Mouse (Mus musculus) frontal cortex, postnatal 10 days (tissue): ENCODE data around the gene Nadk2.
A peak's percentile ranks its signal among the peaks of the same experiment; 100 is the strongest.

ENCODE experiments used
- DNase-seq, 2 experiments: peaks; one replicate each; pipeline ENCODE4 v3.0.0; 2022; ENCODE audit warnings: low spot score in 2 of 2, mixed read lengths in 1 of 2

Gene Nadk2

DNA sequence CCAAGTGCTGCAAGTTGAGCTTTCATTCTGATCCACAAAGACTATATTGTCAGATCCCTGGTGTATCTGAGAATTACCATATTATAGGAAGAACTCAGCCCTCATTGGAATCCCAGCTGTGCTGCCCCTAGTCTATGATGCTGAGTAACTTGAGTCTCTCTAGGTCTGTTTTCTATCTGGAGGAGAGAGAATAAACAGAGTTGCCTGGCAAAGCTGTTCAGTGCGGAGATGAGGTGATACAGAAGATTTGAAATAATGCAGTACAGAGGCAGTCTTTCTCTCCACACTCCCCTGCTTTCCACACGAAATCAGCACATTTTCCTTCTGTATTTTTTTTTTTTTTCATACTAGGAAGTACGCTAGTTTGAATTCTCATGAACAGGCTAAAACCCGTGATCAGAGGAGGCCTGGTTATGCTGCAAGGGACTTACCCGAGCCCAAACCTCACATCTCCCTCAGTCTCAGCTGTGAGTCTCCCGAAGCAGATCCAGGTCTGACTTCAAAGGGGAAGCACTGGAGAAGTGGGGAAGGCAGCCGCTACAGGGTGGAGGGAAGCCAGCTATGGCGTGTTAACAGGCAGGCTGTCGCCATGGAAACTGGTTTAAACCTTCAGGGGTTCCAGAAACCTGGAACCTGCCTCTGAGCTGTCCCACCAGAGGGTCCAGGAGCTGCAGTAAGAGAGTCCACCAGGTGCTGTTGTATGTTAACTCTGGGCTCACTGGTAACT, 59.9 kb downstream of the Nadk2 start:
- DNase-seq = no peak

GRCm38 (mm10) chr15:9131499-9131888, 60.4 kb downstream of the Nadk2 start:
- no peak for DNase-seq

GRCm38 (mm10) chr15:9132693-9133443, 61.8 kb downstream of the Nadk2 start:
- no peak for DNase-seq

DNA sequence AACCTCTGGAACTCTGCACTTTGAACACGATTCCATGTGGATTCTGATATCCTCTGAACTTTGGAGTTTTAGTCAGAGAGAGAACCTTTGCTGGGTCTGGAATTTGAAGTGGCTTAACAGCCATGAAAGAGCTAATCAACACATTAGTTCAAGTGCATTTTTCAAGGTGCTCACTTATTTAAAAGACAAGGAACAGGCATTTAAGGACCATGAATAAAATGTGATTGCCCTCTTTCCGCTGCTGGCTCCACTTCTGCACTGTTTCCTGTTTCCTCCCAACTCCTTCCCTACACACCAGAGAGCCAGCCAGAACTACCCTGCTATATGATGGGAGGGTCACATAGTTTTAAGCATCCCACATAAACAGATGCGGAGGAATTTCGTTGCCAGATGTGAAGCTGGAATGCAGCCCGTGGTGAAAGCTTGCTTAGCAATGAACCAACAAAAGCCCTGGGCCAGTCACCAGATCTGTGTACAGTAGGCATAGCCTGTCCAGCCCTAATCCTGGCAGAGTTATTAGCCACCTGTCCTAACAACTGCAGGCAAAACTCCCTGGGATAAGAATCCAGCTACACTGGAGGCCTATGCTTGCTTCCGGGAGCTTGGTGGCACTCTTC, 63.9 kb downstream of the Nadk2 start:
- DNase-seq = no peak

DNA sequence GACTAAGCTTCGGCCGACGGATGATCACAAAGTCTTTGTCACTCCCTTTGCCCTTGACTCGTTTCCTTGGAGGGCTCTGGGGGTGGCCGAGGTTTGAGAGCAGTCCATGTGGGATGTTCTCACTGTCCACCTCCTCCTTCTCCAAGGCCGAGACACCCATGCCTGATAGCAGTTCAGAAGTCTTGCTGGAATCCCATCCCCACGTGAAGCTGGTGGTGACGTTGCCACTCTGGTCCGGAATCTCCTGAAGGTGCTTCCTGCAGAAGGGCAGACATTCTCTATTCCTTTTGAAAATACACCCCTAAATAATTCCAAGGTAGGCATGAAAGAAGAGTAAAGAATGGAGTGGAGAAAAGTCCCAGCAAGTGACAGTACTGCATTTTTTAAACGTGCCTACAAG, 68.4 kb downstream of the Nadk2 start:
- DNase-seq = no peak

- peak; percentile 95 to 96 for DNase-seq
Observed at GRCm38 (mm10) chr15:9140252-9140680, 69.2 kb downstream of the Nadk2 start, which contains the start of gene Lmbrd2. Lmbrd2 (plus strand) TSS chr15:9140550.

GRCm38 (mm10) chr15:9140684-9141171, 69.7 kb downstream of the Nadk2 start:
- no peak for DNase-seq

DNA sequence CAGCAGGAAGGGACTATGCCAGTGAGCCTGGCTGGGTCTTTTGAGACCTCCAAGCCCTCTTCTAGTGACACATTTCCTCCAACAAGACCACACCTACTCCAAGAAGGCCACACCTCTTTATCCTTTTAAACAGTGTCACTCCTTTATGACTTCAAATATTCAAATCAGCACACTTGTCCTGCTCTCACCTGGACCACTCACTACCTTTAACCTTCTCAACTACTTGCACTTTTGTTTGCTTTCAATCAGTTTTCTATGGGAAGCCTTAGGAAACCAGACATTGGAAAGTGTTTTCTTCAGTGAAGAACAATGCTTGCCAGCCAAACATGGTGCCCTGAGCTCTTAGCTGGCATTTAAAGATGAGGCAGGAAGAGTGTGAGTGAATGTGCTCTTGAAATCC, 84.3 kb downstream of the Nadk2 start, which contains the start of gene Skp2:
Gene Skp2, minus strand, starts transcription at position 101 of the 400 bp plus-strand sequence.
- no peak for DNase-seq
